Mouse (Mus musculus) spleen, postnatal 14 days (tissue): Measurements from ENCODE around the gene Hook1.
"Not testable (repeated sequence)": the region's sequence is repeated elsewhere in the genome, so short reads cannot be mapped to it uniquely, and the experiment has no call there.

ENCODE experiments used
- DNase-seq, 2 experiments: peaks; one replicate each; pipeline ENCODE4 v3.0.0; 2021 to 2022; ENCODE audit warnings: low spot score in 2 of 2

Hook1 gene

DNA sequence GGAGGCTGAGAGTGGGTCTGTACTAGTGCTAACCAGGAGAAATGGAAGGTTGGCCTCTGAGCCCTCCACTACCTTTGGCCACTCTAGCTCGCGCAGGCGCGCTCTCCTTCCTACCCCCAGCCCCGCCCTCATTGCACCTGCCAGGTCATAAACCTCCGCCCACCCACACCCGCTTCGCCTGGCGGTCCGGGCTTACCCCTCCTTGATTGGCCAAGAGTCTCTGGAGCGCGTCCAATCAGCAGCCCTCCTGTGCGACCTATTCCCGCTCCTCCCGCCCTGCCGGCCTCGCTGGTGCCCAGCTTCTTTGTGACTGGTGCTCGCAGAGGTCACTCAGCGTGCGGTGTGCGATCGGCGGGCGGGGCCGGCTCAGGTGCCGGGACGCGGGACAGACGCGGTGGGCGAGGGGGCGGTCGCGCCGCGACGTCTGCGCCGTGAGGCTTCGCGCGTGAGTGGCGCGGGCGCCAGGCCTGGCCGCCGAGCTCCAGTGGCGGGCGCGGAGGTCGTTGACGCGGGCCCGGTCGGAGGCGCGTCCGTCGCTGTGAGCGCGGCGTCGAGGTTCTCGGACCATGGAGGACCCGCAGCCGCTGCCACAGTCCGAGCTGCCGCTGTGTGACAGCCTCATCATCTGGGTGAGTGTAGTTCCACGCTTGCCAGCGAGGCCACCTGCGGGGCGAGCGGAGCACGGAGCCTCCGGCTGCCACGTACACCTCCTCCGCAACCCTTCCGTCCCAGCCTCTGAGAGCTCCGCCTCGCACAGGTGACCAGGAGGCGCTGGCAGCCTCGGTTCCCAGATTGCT, at the start of gene Hook1:
Gene Hook1, plus strand, starts transcription at position 313 of the 797 bp plus-strand sequence.
- DNase-seq, result peak; percentile 71 to 74

DNA sequence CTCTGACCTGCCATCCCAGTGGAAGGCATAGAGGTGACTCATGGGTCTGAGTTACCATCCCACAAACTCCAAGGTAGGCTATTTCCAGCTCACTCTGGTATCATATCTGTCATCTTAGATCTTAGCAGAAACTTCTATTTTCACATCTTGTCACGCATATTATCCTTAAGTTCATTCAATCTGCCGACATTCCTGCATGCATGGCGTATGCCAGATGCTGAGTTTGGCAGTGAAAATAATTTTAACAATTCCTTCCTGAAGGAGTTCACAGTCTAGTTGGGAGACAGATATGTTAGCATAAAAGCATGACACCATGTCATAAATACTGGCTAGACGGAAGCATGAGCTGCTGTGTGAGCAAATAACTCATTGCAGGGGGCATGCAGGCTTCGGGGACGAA, 49.3 kb upstream of the Hook1 start:
- DNase-seq, result no peak

DNA sequence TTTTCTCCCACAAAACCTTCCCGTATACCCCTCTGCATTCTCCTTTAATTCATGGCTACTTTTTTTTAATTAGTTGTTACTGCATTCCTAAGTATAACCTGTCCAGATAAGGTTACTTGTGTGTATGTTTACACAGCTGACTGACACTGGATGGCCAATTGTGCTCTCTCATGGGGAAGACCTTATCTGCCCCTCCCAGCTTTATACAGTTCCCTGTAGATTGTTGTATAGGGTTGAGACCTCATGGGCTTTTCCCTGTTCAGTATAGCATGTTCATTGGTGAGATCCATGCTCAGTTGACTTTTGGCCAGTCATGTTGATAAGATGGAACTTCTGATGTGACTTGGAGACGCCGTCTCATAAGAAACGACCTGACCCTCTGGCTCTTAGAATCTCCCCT, 46.6 kb upstream of the Hook1 start:
- DNase-seq, result no peak

DNA sequence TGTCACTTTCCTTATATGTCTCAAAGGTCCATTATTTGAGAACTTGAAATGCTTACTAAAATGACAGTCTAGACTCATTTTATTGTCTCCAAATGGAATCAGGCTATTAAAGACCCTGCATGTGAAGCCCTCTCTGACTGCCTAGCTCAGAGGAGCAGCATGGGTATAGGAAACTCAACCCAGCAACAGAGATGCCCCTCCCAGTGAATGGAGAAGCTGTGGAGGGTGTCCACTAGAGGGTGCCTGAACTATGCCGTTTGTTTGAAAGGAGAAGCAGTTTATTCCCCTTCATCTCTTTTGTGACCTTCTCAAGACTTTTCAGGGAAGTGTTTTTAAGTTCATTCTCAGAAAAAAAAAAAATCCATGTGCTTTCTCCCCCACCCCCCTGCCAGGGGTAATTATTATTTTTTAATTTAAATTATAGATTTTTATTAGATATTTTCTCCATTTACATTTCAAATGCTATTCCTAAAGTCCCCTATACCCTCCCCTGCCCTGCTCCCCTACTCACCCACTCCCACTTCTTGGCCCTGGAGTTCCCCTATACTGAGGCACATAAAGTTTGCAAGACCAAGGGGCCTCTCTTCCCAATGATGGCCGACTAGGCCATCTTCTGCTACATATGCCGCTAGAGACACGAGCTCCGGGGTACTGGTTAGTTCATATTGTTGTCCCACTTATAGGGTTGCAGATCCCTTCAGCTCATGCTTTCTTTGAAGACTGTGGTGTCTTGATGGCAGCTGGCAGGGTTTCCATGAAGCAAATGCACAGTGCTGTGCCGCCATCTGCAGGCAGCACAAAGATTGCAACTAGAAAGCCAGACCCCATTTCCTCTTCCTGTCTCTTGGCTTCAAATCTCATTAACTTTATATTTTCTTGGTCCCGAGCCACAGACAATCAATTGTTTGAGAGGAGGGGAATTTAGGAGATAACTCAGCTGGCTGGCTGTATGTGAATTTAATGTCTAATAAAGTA, 42.5 kb upstream of the Hook1 start:
- peak; percentile 24 to 41 for DNase-seq

DNA sequence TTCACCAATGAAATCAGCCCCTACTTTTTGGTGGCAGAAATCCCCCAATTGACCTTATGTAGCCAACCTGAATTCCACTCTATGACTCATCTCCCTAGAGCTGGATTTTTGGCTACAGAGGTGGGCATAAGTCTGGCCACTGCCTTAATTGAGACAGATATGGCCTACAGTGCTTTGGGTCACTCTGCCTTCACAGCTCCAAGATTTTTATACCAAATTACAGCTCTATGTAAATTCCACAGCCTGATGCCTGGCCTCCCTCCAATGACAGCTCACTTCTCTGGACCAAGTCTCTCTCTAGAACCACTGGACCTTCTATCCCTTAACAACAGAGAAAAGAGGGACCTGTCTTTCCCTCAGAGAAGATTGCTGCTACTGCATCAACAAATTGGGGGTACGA, 38.2 kb upstream of the Hook1 start:
- no peak for DNase-seq

DNA sequence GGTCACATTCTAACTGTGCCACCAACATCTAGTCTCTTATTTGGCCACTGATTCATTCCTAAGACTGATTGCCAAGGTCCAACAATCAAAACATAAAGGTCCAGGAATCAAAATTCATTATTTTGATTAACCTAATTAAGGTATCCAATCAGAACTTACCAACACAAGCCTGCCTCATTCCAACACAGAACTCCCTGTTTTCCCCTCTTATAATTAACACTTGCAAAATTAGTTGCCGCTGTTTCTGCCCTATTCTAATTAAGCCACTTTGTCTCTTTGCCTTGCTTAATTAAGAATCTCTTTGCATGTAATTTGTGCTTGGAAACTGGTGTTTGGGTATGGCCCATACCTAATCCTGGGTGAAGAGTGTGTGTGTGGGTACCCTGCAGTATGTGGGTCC, 37.1 kb upstream of the Hook1 start:
- DNase-seq, result no peak

DNA sequence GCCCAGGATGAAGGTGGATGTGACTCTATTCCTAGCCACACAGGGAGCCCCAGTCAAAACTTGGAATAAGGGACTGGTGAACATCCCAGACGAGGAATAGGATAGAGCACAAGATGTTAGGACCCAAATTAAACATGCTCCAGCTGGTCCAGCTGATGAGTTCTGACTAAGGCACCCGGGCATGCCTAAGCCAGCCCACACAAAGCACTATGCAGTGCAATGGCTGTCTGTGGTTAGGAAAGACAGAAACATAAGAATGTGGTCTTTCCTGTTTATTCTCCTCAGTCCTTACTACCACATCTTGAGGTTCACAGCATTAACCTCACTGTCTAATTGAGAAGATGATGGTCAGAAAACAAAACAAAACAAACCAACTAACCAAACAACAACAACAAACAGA, 35.7 kb upstream of the Hook1 start:
- DNase-seq, result no peak

DNA sequence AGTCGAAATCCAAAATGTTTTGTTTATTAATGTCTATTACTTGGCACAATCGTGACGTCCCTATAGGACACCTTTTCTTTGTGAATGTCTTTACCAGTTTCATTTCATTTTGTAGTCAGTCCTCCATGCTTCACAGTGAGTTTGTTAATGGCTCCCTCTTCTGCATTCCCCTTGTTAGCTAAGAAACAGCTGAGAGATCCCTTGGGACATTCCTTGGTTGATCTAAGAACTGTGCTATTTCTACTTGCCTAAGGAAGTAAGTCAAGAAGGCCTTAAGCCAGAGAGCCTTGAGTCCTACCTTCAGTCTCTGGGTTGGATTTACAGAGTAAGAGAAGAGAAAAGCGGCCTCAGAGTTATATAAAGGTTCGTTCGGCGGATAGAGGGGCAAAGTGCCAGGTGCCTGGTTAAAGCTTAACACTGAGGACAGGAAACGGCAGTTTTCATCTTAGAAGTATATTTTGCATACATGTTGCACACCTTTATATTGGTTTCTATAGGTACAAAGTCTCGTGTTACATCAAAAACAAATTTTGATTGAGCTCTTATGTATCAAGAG, 33.2 kb upstream of the Hook1 start:
- no peak for DNase-seq

DNA sequence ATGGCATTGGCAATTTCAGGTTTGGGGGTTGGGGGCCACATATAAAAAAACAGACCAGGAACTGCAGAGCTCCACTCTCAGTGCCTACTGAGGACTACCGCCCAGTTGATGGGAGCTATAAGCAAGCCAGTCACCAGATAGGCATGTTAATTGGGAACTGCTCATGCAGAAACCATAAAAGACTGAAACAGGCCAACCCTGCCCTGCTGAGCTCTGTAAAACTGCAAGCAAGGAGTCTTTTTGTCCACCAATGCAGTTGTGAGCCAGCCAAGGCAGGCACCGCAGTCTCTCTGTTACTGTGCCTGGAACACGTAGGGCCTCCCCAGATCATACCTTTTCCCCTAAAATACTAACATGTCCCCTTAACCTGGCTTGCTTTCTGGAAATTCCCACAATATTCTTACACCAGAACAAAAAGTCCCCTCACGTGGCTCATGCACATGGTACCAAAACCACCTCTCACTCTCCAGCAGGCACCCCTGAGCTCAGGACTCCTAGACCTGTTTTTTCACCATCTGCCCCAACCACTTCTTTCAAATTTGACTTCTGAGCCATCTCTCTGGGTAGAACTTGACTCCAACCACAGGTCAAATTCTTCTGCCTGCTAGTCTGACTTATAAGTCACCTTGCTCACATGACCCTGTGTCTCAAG, 32.5 kb upstream of the Hook1 start:
- no peak for DNase-seq

DNA sequence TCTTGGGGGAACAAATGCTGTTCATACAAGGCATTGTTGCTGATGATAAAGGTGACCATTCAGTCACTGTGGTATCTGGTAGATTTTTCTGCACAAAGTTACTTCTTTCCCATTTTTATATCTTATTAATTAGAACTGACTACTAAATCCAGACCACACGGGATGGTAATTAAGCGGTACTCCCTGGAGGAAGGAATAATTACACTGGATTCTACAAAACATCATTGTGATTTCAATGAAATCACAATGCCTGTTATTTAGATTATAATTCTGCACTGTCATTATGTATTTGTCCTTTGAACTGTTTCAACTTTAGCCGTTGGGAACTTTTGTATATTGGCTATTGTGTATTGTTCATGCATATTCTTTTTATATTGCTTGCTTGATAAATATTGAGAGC, 28.3 kb upstream of the Hook1 start:
- no peak for DNase-seq

DNA sequence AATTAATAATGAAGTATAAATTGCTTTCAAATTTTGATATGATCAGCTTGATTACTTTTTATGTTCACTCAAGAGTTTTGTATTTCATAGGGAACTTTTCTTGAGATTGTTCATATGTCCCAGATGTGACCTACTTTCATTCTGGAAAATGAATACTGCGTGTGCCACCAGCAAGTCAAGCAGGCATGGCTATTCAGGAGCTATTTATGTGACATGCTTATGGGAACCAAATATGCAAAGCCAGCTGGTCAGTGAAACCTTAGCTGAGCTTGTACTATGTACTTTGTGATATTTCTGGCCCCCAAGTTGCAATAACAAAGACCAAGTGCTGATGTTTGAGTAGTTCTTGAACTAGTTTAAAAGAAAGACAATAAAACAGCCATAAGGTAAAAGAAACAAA, 19.1 kb upstream of the Hook1 start:
- DNase-seq, result no peak

DNA sequence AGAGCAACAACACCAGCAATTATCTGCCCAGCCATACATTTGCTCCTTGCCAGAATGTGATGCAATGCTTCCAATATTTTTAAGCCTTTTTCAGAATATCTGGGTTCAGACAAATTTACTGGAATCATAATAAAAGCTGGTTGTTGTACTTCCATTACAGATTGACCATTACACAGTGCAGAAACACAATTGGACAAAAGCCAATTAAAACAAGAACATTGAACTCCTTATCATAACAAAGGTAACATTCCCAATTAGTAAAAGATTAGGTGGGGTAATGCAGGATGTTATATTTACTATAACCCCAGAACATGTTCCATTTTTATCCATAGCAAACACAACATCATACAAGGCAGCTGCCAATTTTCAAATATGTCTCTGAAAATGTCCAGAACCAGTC, 13.7 kb upstream of the Hook1 start:
- DNase-seq, result no peak

DNA sequence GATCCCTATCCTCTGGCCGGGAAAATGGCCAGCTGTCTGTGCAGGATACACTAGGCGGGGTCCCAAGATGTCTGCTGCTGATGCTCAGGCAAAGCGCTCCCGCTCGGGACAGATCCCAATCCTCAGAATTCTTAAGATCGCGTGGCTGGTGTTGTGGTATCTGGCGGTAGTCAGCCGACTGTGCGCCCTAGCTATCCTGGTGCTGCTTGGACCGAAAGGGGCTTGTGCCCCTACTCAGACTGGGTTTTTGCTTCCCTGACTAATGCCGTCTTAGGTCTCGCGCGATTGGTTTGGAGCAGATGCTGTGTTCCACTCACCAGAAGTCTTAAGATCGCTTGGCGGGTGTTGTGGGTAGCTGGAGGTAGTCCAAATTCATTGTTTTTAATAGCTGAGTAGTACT, 15.2 kb downstream of the Hook1 start:
- not testable (repeated sequence) for DNase-seq

DNA sequence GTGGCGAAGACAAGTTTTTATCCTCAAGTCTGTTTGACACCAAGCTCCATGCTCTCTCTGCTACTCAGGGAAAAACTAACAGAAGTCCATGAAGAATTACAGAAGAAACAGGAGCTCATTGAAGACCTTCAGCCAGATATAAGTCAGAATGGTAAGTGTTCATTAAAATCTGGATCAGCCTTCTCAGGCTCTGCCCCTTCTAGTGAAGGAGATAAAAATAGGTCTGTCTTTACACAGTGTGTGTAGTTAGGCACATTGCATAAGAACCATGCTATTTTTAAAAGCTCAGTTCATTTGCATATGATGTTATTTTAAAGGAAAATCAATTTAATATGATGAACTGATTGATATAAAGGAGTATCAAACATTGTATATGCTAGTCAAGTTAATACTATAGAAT, 49.8 kb downstream of the Hook1 start:
- DNase-seq, result no peak

DNA sequence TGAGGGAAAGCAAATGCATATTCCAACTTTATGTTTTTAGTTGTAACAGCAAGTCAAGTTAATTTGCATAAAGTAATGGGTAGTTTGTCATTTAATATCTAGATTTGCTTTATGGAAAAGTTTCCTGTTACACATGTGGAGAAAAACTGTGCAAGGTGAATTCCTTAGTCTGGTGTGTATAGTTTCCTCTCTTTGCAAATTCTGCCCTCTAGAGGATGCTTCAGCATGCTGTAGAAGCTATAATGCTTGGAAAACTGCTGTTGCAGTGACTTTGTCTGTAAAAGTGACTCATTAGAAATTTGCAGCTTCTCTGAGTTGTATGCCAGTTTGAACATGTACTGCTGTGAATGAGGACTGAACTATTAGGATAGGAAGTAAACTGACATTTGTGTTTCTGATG, 55.8 kb downstream of the Hook1 start:
- no peak for DNase-seq

DNA sequence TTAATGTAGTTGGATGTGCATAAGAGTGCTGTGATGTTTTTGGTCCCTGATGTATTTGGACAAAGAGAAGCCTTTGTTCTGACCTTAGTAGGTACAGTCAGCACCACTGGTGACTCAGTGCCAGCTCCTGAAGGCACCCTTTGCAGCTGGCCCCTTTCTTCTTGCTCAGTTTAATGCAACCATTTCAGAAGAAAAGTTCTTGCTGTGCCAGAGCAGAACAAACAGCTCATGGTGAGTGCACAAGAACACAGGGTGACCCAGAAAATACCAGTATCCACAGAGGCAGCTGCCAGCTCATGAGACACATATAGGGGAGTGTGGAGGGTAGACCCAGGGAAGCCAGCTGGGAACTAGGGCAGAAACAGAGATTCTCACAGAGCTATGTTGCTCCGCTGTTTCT, 61.4 kb downstream of the Hook1 start:
- no peak for DNase-seq

DNA sequence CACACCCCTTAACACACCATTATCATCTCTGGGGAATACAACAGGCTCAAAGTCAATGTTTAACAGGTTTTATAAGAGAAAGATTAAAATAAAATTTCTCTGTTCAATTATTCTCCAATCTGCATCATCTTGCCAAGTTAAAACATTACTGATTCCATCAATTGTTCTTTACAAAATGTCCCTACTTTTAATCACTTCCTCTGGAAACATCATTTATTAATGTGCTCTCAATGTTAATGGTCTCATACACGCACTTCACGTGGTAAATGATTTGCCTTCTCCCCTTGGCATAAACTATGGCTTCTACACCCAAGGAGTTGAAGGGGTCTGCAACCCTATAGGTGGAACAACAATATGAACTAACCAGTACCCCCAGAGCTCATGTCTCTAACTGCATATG, 93.1 kb downstream of the Hook1 start:
- no peak for DNase-seq

DNA sequence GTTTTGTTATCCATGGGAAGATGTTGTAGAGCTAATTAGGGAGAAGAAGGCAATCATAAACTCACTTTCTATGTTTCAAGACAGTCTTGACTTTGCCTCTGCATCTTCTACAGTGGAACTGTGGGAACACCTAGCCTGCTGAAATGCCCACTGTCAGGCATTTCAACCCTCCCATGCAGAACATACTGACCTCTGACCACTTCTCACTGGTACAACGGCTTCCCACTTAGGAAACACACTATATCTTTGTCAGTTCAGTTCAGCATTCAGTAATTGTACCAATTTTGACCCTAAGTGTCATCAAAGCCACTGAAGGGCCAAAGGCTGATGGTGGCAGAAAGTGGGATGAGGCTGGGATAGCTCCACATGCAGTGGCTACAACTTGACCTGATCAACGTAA, 95.0 kb downstream of the Hook1 start:
- no peak for DNase-seq
